Mouse (Mus musculus) midbrain, embryonic 14.5 days (tissue): ENCODE data around the gene Usp28. TPM values are rescaled to one million over a fixed set of nuclear protein-coding genes. Genes with fewer than 3 reads are reported as not detected.
"Not testable (repeated sequence)": the region's sequence is repeated elsewhere in the genome, so short reads cannot be mapped to it uniquely, and the experiment has no call there.

Experiments
- ATAC-seq: fragments of 200-750 bp; cut with Nextera tagmentation; 2 replicates; pipeline ENCODE4 v1.8.0; 2017; ENCODE audit warnings: moderate number of reproducible peaks, moderate library complexity; ENCODE audit not compliant: low FRiP score, low TSS enrichment
- DNase-seq: peaks from one replicate; pipeline ENCODE4 v3.0.0-alpha.2; 2015
- H3K27ac ChIP-seq: fragments of 300-500 bp; sonication (generic); replicated peaks from 2 replicates; pipeline ENCODE4 v1.5.1; 2014; ENCODE audit warnings: mild to moderate bottlenecking, low read depth, low read length, moderate library complexity
- H3K27me3 ChIP-seq: fragments of 300-500 bp; sonication (generic); 2 replicates; pipeline ENCODE4 v1.6.1; 2014; ENCODE audit warnings: low read length, control low read depth, mixed read lengths; ENCODE audit not compliant: control insufficient read depth, insufficient read depth
- H3K36me3 ChIP-seq: fragments of 300-500 bp; sonication (generic); 2 replicates; pipeline ENCODE4 v1.6.1; 2014; ENCODE audit warnings: low read length, control low read depth; ENCODE audit not compliant: control insufficient read depth, insufficient read depth
- H3K4me1 ChIP-seq: fragments of 300-500 bp; sonication (generic); 2 replicates; pipeline ENCODE4 v1.6.1; 2014; ENCODE audit warnings: mild to moderate bottlenecking, antibody characterized with exemption, low read length, control low read depth; ENCODE audit not compliant: control insufficient read depth, insufficient read depth
- H3K4me2 ChIP-seq: fragments of 300-500 bp; sonication (generic); 2 replicates; pipeline ENCODE4 v1.6.1; 2014; ENCODE audit warnings: mild to moderate bottlenecking, low read length, moderate library complexity
- H3K4me3 ChIP-seq: fragments of 300-500 bp; sonication (generic); replicated peaks from 2 replicates; pipeline ENCODE4 v1.5.1; 2014; ENCODE audit warnings: low read depth, low read length
- H3K9ac ChIP-seq: fragments of 300-500 bp; sonication (generic); replicated peaks from 2 replicates; pipeline ENCODE4 v1.6.1; 2014; ENCODE audit warnings: mild to moderate bottlenecking, low read length, moderate library complexity
- H3K9me3 ChIP-seq: fragments of 300-500 bp; sonication (generic); 2 replicates; pipeline ENCODE4 v1.6.1; 2016; ENCODE audit warnings: low read length, control low read depth, mixed read lengths; ENCODE audit not compliant: control insufficient read depth
- WGBS: fragments of 180-500 bp; shearing (Covaris S2); extraction: QIAGEN DNeasy Blood & Tissue Kit; methylation state at CpG from one replicate; pipeline ENCODE4 v1.1.7; 2014; 5-methylcytosine and 5-hydroxymethylcytosine counted together
- polyA plus RNA-seq: library from polyadenylated mRNA; unstranded; fragments of >200 nt; fragmentation: Nextera tagmentation; extraction: Ambion mirVana; gene quantifications from 2 replicates; pipeline ENCODE4 v1.2.1, GENCODE M21; 2014

Usp28 gene
- polyA plus RNA-seq, 1 experiment from 2014 or later, result 33.4 TPM

- no peak overlapping the region for H3K27ac ChIP-seq
- H3K36me3 ChIP-seq, result no peaks in the 10 kb centered on the region
- no peak overlapping the region for H3K9ac ChIP-seq
- 80% methylated on average over 5 of the region's 5 CpGs for WGBS
- 0 out of 2 replicates have a peak, but pooled peaks cover 4% of the 10 kb centered on the region for H3K4me1 ChIP-seq
- H3K4me2 ChIP-seq, result no peak overlapping the region
- no peak overlapping the region for H3K4me3 ChIP-seq
- ATAC-seq (no peak), DNase-seq (no peak)
- H3K9me3 ChIP-seq, result no peaks in the 10 kb centered on the region
- no peaks in the 10 kb centered on the region for H3K27me3 ChIP-seq
Observed at GRCm38 (mm10) chr9:48980371-48980770, 4.8 kb upstream of the Usp28 start.

- no peak overlapping the region for H3K27ac ChIP-seq
- H3K4me1 ChIP-seq, result peaks cover 4% of the 10 kb centered on the region; the same call in 1 of the 2 replicates
- H3K9me3 ChIP-seq, result no peaks in the 10 kb centered on the region
- DNase-seq (no peak), ATAC-seq (no peak)
- no peak overlapping the region for H3K4me2 ChIP-seq
- no peak overlapping the region for H3K4me3 ChIP-seq
- 84% methylated on average over 3 of the region's 3 CpGs for WGBS
- no peaks in the 10 kb centered on the region for H3K36me3 ChIP-seq
- no peak overlapping the region for H3K9ac ChIP-seq
- no peaks in the 10 kb centered on the region for H3K27me3 ChIP-seq
Observed at GRCm38 (mm10) chr9:48980781-48981180, 4.4 kb upstream of the Usp28 start.

GRCm38 (mm10) chr9:48981827-48982226 lies 3.3 kb upstream of the Usp28 start:
- Histone ChIP-seq H3K4me2 (no peak overlapping the region), H3K4me1 (peaks cover 14% of the 10 kb centered on the region), H3K9me3 (no peaks in the 10 kb centered on the region), H3K9ac (no peak overlapping the region), H3K4me3 (no peak overlapping the region), H3K27me3 (no peaks in the 10 kb centered on the region), H3K36me3 (no peaks in the 10 kb centered on the region), H3K27ac (no peak overlapping the region)
- DNase-seq, result no peak
- ATAC-seq, result no peak

- not testable (repeated sequence) for H3K4me3 ChIP-seq, H3K27me3 ChIP-seq, DNase-seq, H3K27ac ChIP-seq, H3K9me3 ChIP-seq, H3K9ac ChIP-seq, H3K36me3 ChIP-seq, ATAC-seq, H3K4me2 ChIP-seq
- H3K4me1 ChIP-seq, result peaks cover 25% of the 10 kb centered on the region
- WGBS, result 96% methylated on average over 6 of the region's 6 CpGs
Observed at GRCm38 (mm10) chr9:48983801-48984200, 1.4 kb upstream of the Usp28 start.

GRCm38 (mm10) chr9:48984320-48984844 lies 793 bp upstream of the Usp28 start:
- Histone ChIP-seq H3K4me1 (peaks cover 25% of the 10 kb centered on the region), H3K4me2 (peak overlapping the region; percentile 71), H3K27me3 (no peaks in the 10 kb centered on the region), H3K9ac (peak overlapping the region; percentile 58), H3K36me3 (no peaks in the 10 kb centered on the region), H3K27ac (peak overlapping the region; percentile 75), H3K4me3 (peak overlapping the region; percentile 72), H3K9me3 (no peaks in the 10 kb centered on the region)
- DNase-seq (no peak), ATAC-seq (peak; percentile 13)
- 27% methylated on average over 8 of the region's 8 CpGs for WGBS

GRCm38 (mm10) chr9:48985708-48986088 lies 523 bp downstream of the Usp28 start:
- Histone ChIP-seq H3K36me3 (no peaks in the 10 kb centered on the region), H3K4me3 (peak overlapping the region; percentile 72), H3K27me3 (no peaks in the 10 kb centered on the region), H3K4me1 (peaks cover 25% of the 10 kb centered on the region), H3K9ac (peak overlapping the region; percentile 75), H3K9me3 (no peaks in the 10 kb centered on the region), H3K27ac (peak overlapping the region; percentile 75), H3K4me2 (peak overlapping the region; percentile 71)
- ATAC-seq, result no peak
- no peak for DNase-seq
- WGBS, result under 1% methylated on average over 20 of the region's 20 CpGs

GRCm38 (mm10) chr9:48986616-48987141 lies 1.5 kb downstream of the Usp28 start:
- peak overlapping the region; percentile 71 for H3K4me2 ChIP-seq
- ATAC-seq, result no peak
- no peaks in the 10 kb centered on the region for H3K9me3 ChIP-seq
- H3K9ac ChIP-seq, result no peak overlapping the region
- no peak overlapping the region for H3K27ac ChIP-seq
- no peaks in the 10 kb centered on the region for H3K27me3 ChIP-seq
- H3K4me3 ChIP-seq, result peak overlapping the region; percentile 14; the same call in 1 of the 2 replicates
- no peaks in the 10 kb centered on the region for H3K36me3 ChIP-seq
- H3K4me1 ChIP-seq, result peaks cover 25% of the 10 kb centered on the region
- peak; percentile 38 for DNase-seq
- 16% methylated on average over 7 of the region's 7 CpGs for WGBS

GRCm38 (mm10) chr9:48987201-48988101 lies 2.3 kb downstream of the Usp28 start:
- no peaks in the 10 kb centered on the region for H3K9me3 ChIP-seq
- H3K4me3 ChIP-seq, result peak overlapping the region; percentile 14; the same call in 1 of the 2 replicates
- peak overlapping the region; percentile 71 for H3K4me2 ChIP-seq
- no peak overlapping the region for H3K9ac ChIP-seq
- peaks cover 25% of the 10 kb centered on the region for H3K4me1 ChIP-seq
- H3K27me3 ChIP-seq, result no peaks in the 10 kb centered on the region
- ATAC-seq (no peak), DNase-seq (peak; percentile 29)
- H3K36me3 ChIP-seq, result no peaks in the 10 kb centered on the region
- WGBS, result 25% methylated on average over 12 of the region's 12 CpGs
- no peak overlapping the region for H3K27ac ChIP-seq
